Mouse (Mus musculus) neural tube, embryonic 14.5 days (tissue): ENCODE results near the gene Rnf130. TPM values are rescaled to one million over a fixed set of nuclear protein-coding genes. Genes with fewer than 3 reads are reported as not detected.

Source experiments
- ATAC-seq: fragments of 200-750 bp; cut with Nextera tagmentation; 2 replicates; pipeline ENCODE4 v1.8.0; 2017; ENCODE audit warnings: low read depth, mild to moderate bottlenecking, moderate TSS enrichment, moderate library complexity
- H3K27ac ChIP-seq: fragments of 300-500 bp; sonication (generic); 2 replicates; pipeline ENCODE4 v1.5.1; 2014; ENCODE audit warnings: low read depth, mild to moderate bottlenecking, control low read depth, low read length, moderate library complexity, mixed read lengths
- H3K27me3 ChIP-seq: fragments of 300-500 bp; sonication (generic); 2 replicates; pipeline ENCODE4 v1.6.1; 2014; ENCODE audit warnings: low read length; ENCODE audit not compliant: control insufficient read depth, insufficient read depth
- H3K36me3 ChIP-seq: fragments of 300-500 bp; sonication (generic); 2 replicates; pipeline ENCODE4 v1.6.1; 2014; ENCODE audit warnings: low read length, mixed read lengths; ENCODE audit not compliant: control insufficient read depth, insufficient read depth
- H3K4me1 ChIP-seq: fragments of 300-500 bp; sonication (generic); 2 replicates; pipeline ENCODE4 v1.6.1; 2014; ENCODE audit warnings: low read length; ENCODE audit not compliant: control insufficient read depth, insufficient read depth
- H3K4me2 ChIP-seq: fragments of 300-500 bp; sonication (generic); 2 replicates; pipeline ENCODE4 v1.6.1; 2014; ENCODE audit warnings: mild to moderate bottlenecking, low read depth, low read length, control low read depth
- H3K4me3 ChIP-seq: fragments of 300-500 bp; sonication (generic); 2 replicates; pipeline ENCODE4 v1.5.1; 2014; ENCODE audit warnings: low read depth, low read length, control low read depth, mixed read lengths
- H3K9ac ChIP-seq: fragments of 300-500 bp; sonication (generic); replicated peaks from 2 replicates; pipeline ENCODE4 v1.6.1; 2014; ENCODE audit warnings: low read depth, mild to moderate bottlenecking, control low read depth, low read length, mixed read lengths
- H3K9me3 ChIP-seq: fragments of 300-500 bp; sonication (generic); 2 replicates; pipeline ENCODE4 v1.6.1; 2016; ENCODE audit warnings: low read length; ENCODE audit not compliant: control insufficient read depth
- WGBS: fragments of 180-500 bp; shearing (Covaris S2); extraction: QIAGEN DNeasy Blood & Tissue Kit; methylation state at CpG from one replicate; pipeline ENCODE4 v1.1.7; 2014; 5-methylcytosine and 5-hydroxymethylcytosine counted together
- microRNA counts: library from miRNA; unstranded; fragments of <30 nt; microRNA quantifications from one replicate; lab custom pipeline; 2016
- microRNA-seq: library from miRNA; unstranded; fragments of <30 nt; microRNA quantifications from one replicate; pipeline ENCODE4, GENCODE M21; 2016
- polyA plus RNA-seq: library from polyadenylated mRNA; unstranded; fragments of >200 nt; fragmentation: Nextera tagmentation; extraction: Ambion mirVana; gene quantifications from 2 replicates; pipeline ENCODE4 v1.2.1, GENCODE M21; 2014

The Rnf130 gene
- polyA plus RNA-seq, 1 experiment from 2014 or later, result 64.4 TPM

DNA sequence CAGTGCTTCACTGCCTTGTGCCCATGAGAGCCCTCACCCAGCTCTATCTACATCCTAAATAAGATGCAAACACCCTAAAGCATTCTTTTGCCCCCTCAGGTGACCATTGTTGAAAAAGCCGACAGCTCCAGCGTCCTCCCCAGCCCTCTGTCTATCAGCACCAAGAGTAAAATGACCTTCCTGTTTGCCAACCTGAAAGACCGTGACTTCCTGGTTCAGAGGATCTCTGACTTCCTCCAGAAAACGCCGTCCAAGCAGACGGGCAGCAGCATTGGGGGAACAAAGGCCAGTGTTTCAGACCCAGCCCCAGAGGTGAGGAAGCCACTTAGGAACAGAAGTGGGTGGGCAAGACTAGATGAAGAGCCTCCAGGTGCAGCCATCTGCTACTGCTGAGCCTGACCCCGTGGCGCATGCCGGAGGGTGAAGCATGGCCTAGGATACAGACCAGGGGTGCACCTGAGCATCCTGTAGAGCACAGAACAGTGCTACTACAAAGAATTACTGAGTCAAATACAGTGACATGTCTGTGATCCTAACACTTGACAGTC is 124.5 kb downstream of the Rnf130 start:
- Histone ChIP-seq H3K4me1 (no peaks in the 10 kb centered on the region), H3K27me3 (no peaks in the 10 kb centered on the region), H3K9me3 (no peaks in the 10 kb centered on the region), H3K36me3 (peaks cover 79% of the 10 kb centered on the region), H3K27ac (no peak overlapping the region), H3K9ac (no peak overlapping the region), H3K4me3 (no peak overlapping the region), H3K4me2 (no peak overlapping the region)
- ATAC-seq, result no peak
- WGBS, result 91% methylated on average over 9 of the region's 9 CpGs

DNA sequence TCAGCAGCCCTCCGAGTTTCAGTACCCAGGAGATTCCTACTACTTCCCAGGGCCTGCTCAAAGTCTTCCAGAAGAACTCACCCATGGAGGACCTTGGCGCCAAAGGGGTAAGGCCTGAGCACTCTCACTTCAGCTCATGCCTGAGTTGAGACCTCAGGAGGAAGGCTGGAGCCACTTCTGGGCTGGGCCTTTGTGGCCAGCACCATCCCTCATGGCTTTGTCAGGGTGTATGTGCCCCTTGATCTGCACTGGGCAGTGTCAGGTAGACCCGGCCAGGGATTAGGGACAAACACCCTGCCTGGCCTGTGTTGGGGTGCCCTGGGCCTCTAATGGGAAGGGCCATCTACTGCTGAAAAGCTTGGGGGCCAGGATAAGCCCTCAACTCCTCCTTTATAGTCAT is 126.2 kb downstream of the Rnf130 start:
- no peak overlapping the region for H3K4me3 ChIP-seq
- WGBS, result 88% methylated on average over 3 of the region's 3 CpGs
- no peak for ATAC-seq

DNA sequence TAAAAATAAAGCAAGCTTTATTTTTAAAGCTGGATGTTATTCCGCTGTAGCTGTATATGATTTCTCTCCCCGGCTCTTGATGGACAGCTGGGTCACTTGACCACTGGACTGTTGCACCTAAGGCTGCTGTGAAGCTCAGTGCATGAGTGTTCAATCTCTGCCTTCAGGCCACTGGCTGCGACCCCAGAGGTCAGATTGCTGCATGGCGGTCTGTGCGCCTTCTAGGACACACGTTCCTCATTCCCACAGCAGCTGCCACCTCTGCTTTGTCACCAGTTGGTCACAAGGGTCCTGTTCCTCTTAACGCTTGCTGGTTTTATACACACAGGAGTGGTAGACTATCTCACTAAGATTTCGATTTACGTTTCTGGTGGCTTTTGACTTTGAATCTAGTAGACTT is 129.0 kb downstream of the Rnf130 start:
- no peaks in the 10 kb centered on the region for H3K9me3 ChIP-seq
- WGBS, result 63% methylated on average over 9 of the region's 9 CpGs
- H3K27ac ChIP-seq, result no peak overlapping the region
- no peaks in the 10 kb centered on the region for H3K4me1 ChIP-seq
- no peak for ATAC-seq
- peaks cover 75% of the 10 kb centered on the region for H3K36me3 ChIP-seq
- H3K4me3 ChIP-seq, result no peak overlapping the region
- no peaks in the 10 kb centered on the region for H3K27me3 ChIP-seq
- no peak overlapping the region for H3K4me2 ChIP-seq
- no peak overlapping the region for H3K9ac ChIP-seq

More for the DNA sequence above, 126.2 kb downstream of the Rnf130 start:
- Histone ChIP-seq H3K36me3 (peaks cover 75% of the 10 kb centered on the region), H3K9ac (no peak overlapping the region), H3K27me3 (no peaks in the 10 kb centered on the region), H3K27ac (no peak overlapping the region), H3K4me1 (no peaks in the 10 kb centered on the region), H3K4me2 (no peak overlapping the region), H3K9me3 (no peaks in the 10 kb centered on the region)

MicroRNAs encoded within 50 kb of the gene (microRNA counts, 519-probe panel; counts per million panel counts)
- microRNA mmu-miR-340-3p (lab: Ali Mortazavi, UCI) (3,334 counts per million, percentile 26 among the panel's probes with 10 or more counts), microRNA mmu-miR-340-5p (lab: Ali Mortazavi, UCI) (5,803 counts per million, percentile 84 among the panel's probes with 10 or more counts)

Small RNA genes lying within 50 kb of the gene (microRNA-seq; reads per million reads assigned to microRNA genes)
- gene Mir340, result 485 reads per million, percentile 70 among the genes with 10 or more reads in this experiment

Other genes with a start within 250 kb of the Rnf130 start
- 3.6 and 4.9 TPM in 2 replicates for gene Gfpt2, start 231.2 kb upstream of the Rnf130 start, polyA plus RNA-seq
- 92.3 and 93.2 TPM in 2 replicates for gene Mapk9, start 178.6 kb upstream of the Rnf130 start, polyA plus RNA-seq
- 26.1 and 39.1 TPM in 2 replicates for gene Rasgef1c, start 123.5 kb upstream of the Rnf130 start, polyA plus RNA-seq
- 30.3 and 42.5 TPM in 2 replicates for gene Tbc1d9b, start 106.0 kb downstream of the Rnf130 start, polyA plus RNA-seq
- 38.1 and 48.3 TPM in 2 replicates for gene Mrnip, start 149.1 kb downstream of the Rnf130 start, polyA plus RNA-seq
- gene Sqstm1, start 185.5 kb downstream of the Rnf130 start, polyA plus RNA-seq, result 377 and 383 TPM in 2 replicates
- gene Mgat4b, start 185.5 kb downstream of the Rnf130 start, polyA plus RNA-seq, result 52.0 and 53.6 TPM in 2 replicates
- 1.3 and 3.3 TPM in 2 replicates for gene Ltc4s, start 213.3 kb downstream of the Rnf130 start, polyA plus RNA-seq